Mouse (Mus musculus): ENCODE results near the gene D13Ertd608e.

- TF ChIP-seq POLR2A (IDR thresholded peaks at IDR 0.05; ENCODE audit: extremely low read depth, insufficient read depth, low read length), result no peak
- no peak for TF ChIP-seq CTCF (IDR thresholded peaks at IDR 0.05; ENCODE audit: extremely low read depth, insufficient read depth, low read length)
These were observed 44.1 kb upstream of the D13Ertd608e start for GRCm38 (mm10) chr13:119791580-119792135.
